Mouse (Mus musculus) activated CD4-positive, CD25-positive, alpha-beta regulatory T cell, adult 4 months (primary cell): ENCODE measurements around the gene Sigmar1. TPM values are rescaled to one million over a fixed set of nuclear protein-coding genes. Genes with fewer than 3 reads are reported as not detected.
"Not testable (repeated sequence)": the region's sequence is repeated elsewhere in the genome, so short reads cannot be mapped to it uniquely, and the experiment has no call there.

ENCODE experiments used
- ATAC-seq: one replicate; pipeline ENCODE4 v1.8.0; 2017
- polyA plus RNA-seq, 2 experiments: library from polyadenylated mRNA; unstranded; fragments of 100-300 nt; shearing (Covaris generic); gene quantifications; one replicate each; pipeline ENCODE4 v1.2.1; 2017

The Sigmar1 gene
- polyA plus RNA-seq, 2 experiments from 2014 or later = 35.9 to 40.3 TPM

GRCm38 (mm10) chr4:41710229-41710628 lies 45.7 kb downstream of the Sigmar1 start:
- no peak for ATAC-seq

GRCm38 (mm10) chr4:41708192-41708745 lies 47.7 kb downstream of the Sigmar1 start:
- ATAC-seq = peak; percentile 44

GRCm38 (mm10) chr4:41707011-41707535 lies 48.9 kb downstream of the Sigmar1 start:
- peak; percentile 79 for ATAC-seq

GRCm38 (mm10) chr4:41705922-41706754 lies 49.8 kb downstream of the Sigmar1 start:
- ATAC-seq = no peak

GRCm38 (mm10) chr4:41704651-41705050 lies 51.3 kb downstream of the Sigmar1 start:
- no peak for ATAC-seq

- not testable (repeated sequence) for ATAC-seq
Measured at GRCm38 (mm10) chr4:41702226-41702625, 53.7 kb downstream of the Sigmar1 start.

- not testable (repeated sequence) for ATAC-seq
Measured at GRCm38 (mm10) chr4:41700224-41700623, 55.7 kb downstream of the Sigmar1 start.

- not testable (repeated sequence) for ATAC-seq
Measured at GRCm38 (mm10) chr4:41699783-41700182, 56.2 kb downstream of the Sigmar1 start, which contains the start of gene Il11ra1. TSS of gene Il11ra1 (plus strand) at chr4:41699989.

- ATAC-seq = not testable (repeated sequence)
Measured at GRCm38 (mm10) chr4:41698421-41699016, 57.4 kb downstream of the Sigmar1 start.

GRCm38 (mm10) chr4:41696930-41697841 lies 58.8 kb downstream of the Sigmar1 start, which contains the start of gene Cntfr:
TSS of gene Cntfr (minus strand) at chr4:41697089.
- not testable (repeated sequence) for ATAC-seq

GRCm38 (mm10) chr4:41696452-41696851 lies 59.5 kb downstream of the Sigmar1 start:
- ATAC-seq = not testable (repeated sequence)

GRCm38 (mm10) chr4:41695800-41696199 lies 60.2 kb downstream of the Sigmar1 start:
- ATAC-seq = not testable (repeated sequence)

- ATAC-seq = not testable (repeated sequence)
Measured at GRCm38 (mm10) chr4:41693511-41693910, 62.4 kb downstream of the Sigmar1 start.

GRCm38 (mm10) chr4:41690014-41690413 lies 65.9 kb downstream of the Sigmar1 start:
- ATAC-seq = not testable (repeated sequence)

- not testable (repeated sequence) for ATAC-seq
Measured at GRCm38 (mm10) chr4:41688562-41688961, 67.4 kb downstream of the Sigmar1 start.

Other genes with a start within 250 kb of the Sigmar1 start
- not detected for gene 1110017D15Rik, start 238.8 kb downstream of the Sigmar1 start, polyA plus RNA-seq
- gene Fam219a, start 186.6 kb downstream of the Sigmar1 start, polyA plus RNA-seq = under 1 TPM; 0.18 to 0.29 TPM
- gene Dnaic1, start 186.4 kb downstream of the Sigmar1 start, polyA plus RNA-seq = not detected
- gene Enho, start 115.8 kb downstream of the Sigmar1 start, polyA plus RNA-seq = not detected
- gene Cntfr, start 59.1 kb downstream of the Sigmar1 start, polyA plus RNA-seq = not detected
- gene Il11ra1, start 56.2 kb downstream of the Sigmar1 start, polyA plus RNA-seq = 1 to 10 TPM; 4.9 to 7.2 TPM
- 10 to 100 TPM; 51.4 to 65.6 TPM for gene Rpp25l, start 42.6 kb downstream of the Sigmar1 start, polyA plus RNA-seq
- gene Dctn3, start 33.0 kb downstream of the Sigmar1 start, polyA plus RNA-seq = 100 to 1,000 TPM; 107 to 114 TPM
- not detected for gene Arid3c, start 25.0 kb downstream of the Sigmar1 start, polyA plus RNA-seq
- gene Galt, start 929 bp downstream of the Sigmar1 start, polyA plus RNA-seq = 10 to 100 TPM; 68.4 to 76.4 TPM
- 10 to 100 TPM in 1 of 2 experiments, 1 to 10 TPM in 1; 8.6 to 10.1 TPM for gene Ccl27a, start 18.1 kb upstream of the Sigmar1 start, polyA plus RNA-seq
- gene Gm21541, start 147.5 kb upstream of the Sigmar1 start, polyA plus RNA-seq = not detected
- gene Gm20878, start 185.4 kb upstream of the Sigmar1 start, polyA plus RNA-seq = 1 to 10 TPM in 1 of 2 experiments, not detected in 1; 2.1 TPM
- under 1 TPM in 1 of 2 experiments, not detected in 1; 0.08 TPM for gene Fam205a4, start 209.9 kb upstream of the Sigmar1 start, polyA plus RNA-seq